Mouse (Mus musculus) skeletal muscle tissue, adult 2 months (tissue): Measurements from ENCODE around the gene Olfr596.
"Not testable (repeated sequence)": the region's sequence is repeated elsewhere in the genome, so short reads cannot be mapped to it uniquely, and the experiment has no call there.

Experiments
- DNase-seq: peaks from one replicate; pipeline ENCODE4 v3.0.0-alpha.2; 2012; ENCODE audit warnings: low read depth, low spot score

Olfr596 gene

DNA sequence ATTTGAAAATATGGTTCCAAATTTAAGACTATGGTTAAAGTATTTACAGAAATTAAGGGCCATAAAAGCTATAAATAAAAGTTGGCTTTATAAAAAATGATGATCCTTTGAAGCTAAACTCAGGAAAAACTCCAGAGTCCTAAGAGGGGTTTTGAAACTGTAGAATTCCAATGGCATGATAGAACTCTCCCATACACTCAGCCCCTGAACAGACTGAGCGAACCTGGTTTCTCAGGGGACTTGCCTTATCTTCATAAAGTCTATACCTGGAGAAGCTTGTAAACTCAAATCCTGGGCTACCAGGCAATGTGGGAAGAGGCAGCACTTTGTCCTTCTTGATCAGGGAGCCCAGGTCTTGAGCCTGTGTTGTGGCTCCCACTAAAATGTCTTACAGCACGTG lies at the start of gene Olfr596:
Olfr596 (plus strand) TSS at position 301 of the 400 bp plus-strand sequence.
- not testable (repeated sequence) for DNase-seq

DNA sequence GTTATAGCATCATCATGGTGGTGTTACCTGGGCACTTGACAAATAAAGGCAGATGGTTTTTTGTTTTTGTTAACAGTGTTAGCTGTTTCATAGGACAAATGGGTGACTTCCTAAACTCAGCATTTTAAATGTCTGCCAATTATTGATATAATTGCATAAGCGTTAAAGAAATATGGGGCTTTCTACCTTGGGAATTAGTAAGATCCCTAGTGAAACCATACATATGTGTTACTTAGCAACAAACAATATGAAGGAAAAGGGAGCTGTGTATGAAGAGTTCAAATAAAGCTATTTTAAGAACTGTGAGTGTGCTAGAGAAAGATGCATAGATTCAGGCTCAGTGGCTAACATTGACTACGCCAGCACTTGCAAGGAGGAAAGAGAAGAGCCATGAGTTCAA lies 10.6 kb downstream of the Olfr596 start, which contains the start of gene Olfr597:
Olfr597 (plus strand) TSS at position 301 of the 400 bp plus-strand sequence.
- not testable (repeated sequence) for DNase-seq

DNA sequence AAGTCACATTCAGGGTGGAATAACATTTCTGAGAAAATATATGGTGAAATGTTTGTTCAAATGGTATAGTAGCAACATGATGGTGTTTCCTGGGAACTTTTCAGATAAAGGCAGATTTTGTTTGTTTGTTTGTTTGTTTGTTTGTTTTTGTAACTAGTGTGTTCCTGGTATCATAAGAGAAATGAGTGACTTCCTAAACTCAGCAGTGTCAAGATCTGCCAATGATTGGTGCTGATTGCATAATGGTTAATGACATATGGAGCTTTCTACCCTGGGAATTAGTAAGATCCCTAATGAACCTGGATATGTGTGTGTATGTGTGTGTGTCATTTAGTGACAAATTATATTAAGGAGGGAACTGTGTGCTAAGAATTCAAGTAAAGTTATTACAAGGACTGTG lies 17.8 kb downstream of the Olfr596 start, which contains the start of gene Olfr598:
Olfr598 (plus strand) TSS at position 301 of the 400 bp plus-strand sequence.
- DNase-seq: no peak

DNA sequence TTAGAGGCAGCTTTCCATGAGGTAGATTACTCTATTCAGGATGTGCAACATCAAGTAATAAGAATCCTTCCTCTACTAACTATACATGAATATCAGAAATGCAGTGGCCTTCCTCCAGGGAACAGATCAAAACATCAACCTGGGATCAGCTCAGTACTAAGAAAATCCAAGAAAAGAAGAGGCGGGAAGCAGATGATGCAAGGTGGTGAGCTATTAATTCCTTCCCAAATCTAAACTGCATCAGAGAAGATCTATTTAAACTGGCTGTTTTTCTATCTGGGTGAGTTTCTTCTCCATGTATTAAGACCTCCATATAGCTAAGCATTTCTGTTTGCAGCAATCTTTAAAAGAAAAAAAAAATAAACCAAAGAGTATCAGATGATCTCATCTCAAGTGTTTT lies 30.2 kb downstream of the Olfr596 start, which contains the start of gene Olfr599:
Olfr599 (plus strand) TSS at position 301 of the 400 bp plus-strand sequence.
- no peak for DNase-seq

DNA sequence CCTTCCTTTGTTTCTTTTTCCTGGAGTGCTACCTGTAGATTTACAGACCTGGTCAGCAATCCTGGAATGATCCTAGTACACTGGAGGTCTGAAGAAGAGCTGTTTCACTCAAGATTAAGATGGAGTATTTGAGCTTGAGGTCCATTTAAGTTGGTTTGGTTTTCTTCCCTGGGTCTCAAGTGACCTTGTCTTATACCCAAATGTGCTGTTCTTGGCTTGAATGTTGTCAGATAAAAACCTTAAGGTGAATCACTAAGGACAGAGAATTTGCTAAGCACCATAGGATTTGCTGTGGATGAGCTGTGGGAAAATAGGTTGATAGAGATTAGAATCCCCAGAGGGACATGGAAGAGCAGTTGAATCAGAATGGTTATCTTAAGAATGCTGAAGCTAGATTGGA lies 44.1 kb downstream of the Olfr596 start, which contains the start of gene Olfr600:
Olfr600 (minus strand) TSS at position 101 of the 400 bp plus-strand sequence.
- DNase-seq: no peak
